Mouse (Mus musculus) intestine, postnatal 0 days (tissue): ENCODE data around the gene N4bp3. TPM values are rescaled to one million over a fixed set of nuclear protein-coding genes. Genes with fewer than 3 reads are reported as not detected.

ENCODE experiments used
- ATAC-seq: fragments of 200-750 bp; cut with Nextera tagmentation; 2 replicates; pipeline ENCODE4 v1.8.0; 2017; ENCODE audit warnings: mild to moderate bottlenecking, moderate TSS enrichment, moderate library complexity
- H3K27ac ChIP-seq: fragments of 300-500 bp; sonication (generic); 2 replicates; pipeline ENCODE4 v1.5.1; 2014; ENCODE audit warnings: mild to moderate bottlenecking, low read depth, low read length, moderate library complexity
- H3K27me3 ChIP-seq: fragments of 300-500 bp; sonication (generic); replicated peaks from 2 replicates; pipeline ENCODE4 v1.6.1; 2014; ENCODE audit warnings: low read length, mixed read lengths; ENCODE audit not compliant: control insufficient read depth, insufficient read depth
- H3K36me3 ChIP-seq: fragments of 300-500 bp; sonication (generic); 2 replicates; pipeline ENCODE4 v1.6.1; 2014; ENCODE audit warnings: mild to moderate bottlenecking, moderate library complexity; ENCODE audit not compliant: control insufficient read depth, insufficient read depth
- H3K4me1 ChIP-seq: fragments of 300-500 bp; sonication (generic); replicated peaks from 2 replicates; pipeline ENCODE4 v1.6.1; 2014; ENCODE audit warnings: antibody characterized with exemption, low read length, mixed read lengths; ENCODE audit not compliant: control insufficient read depth, insufficient read depth
- H3K4me2 ChIP-seq: fragments of 300-500 bp; sonication (generic); replicated peaks from 2 replicates; pipeline ENCODE4 v1.6.1; 2014; ENCODE audit warnings: low read depth, mild to moderate bottlenecking, moderate library complexity
- H3K4me3 ChIP-seq: fragments of 300-500 bp; sonication (generic); 2 replicates; pipeline ENCODE4 v1.5.1; 2014; ENCODE audit warnings: low read depth, low read length
- H3K9ac ChIP-seq: fragments of 300-500 bp; sonication (generic); 2 replicates; pipeline ENCODE4 v1.6.1; 2014; ENCODE audit warnings: mild to moderate bottlenecking, low read depth, low read length
- H3K9me3 ChIP-seq: fragments of 300-500 bp; sonication (generic); 2 replicates; pipeline ENCODE4 v1.6.1; 2016; ENCODE audit warnings: mixed run types; ENCODE audit not compliant: control insufficient read depth
- CTCF ChIP-seq: sonication (generic); IDR thresholded peaks from 2 replicates; pipeline ENCODE4 v1.5.1; 2016; ENCODE audit warnings: low read depth, mild to moderate bottlenecking, control low read depth, antibody characterized with exemption, moderate library complexity
- WGBS: fragments of 180-500 bp; shearing (Covaris S2); extraction: QIAGEN DNeasy Blood & Tissue Kit; methylation state at CpG from one replicate; pipeline ENCODE4 v1.1.7; 2014; 5-methylcytosine and 5-hydroxymethylcytosine counted together
- polyA plus RNA-seq: library from polyadenylated mRNA; unstranded; fragments of >200 nt; fragmentation: Nextera tagmentation; extraction: Ambion mirVana; gene quantifications from 2 replicates; pipeline ENCODE4 v1.2.1, GENCODE M21; 2015

N4bp3 gene
- polyA plus RNA-seq, 1 experiment from 2014 or later: 8.8 TPM

DNA sequence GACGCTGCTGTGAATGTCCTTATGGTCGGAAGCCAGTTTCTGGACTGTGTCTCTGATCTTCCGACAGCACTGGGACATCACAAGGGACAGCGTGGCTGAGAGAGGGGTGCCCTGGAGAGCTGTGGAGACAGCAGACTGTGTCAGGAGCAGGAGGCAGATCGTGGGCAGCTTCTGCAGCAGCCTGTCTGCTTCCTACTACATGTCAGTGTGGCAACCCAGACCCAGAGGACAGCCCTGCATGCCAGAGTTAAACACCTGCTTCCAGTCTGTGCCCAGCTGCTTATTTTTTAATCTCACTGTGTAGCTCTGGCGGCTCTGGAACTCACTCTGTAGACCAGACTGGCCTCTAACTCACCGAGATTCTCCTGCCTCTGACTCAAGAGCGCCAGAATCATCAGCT lies 22.7 kb downstream of the N4bp3 start:
- Histone ChIP-seq H3K4me2 (no peak overlapping the region), H3K36me3 (peaks cover 40% of the 10 kb centered on the region), H3K27ac (no peak overlapping the region), H3K4me3 (no peak overlapping the region), H3K9me3 (no peaks in the 10 kb centered on the region), H3K4me1 (no peaks in the 10 kb centered on the region), H3K9ac (no peak overlapping the region), H3K27me3 (no peaks in the 10 kb centered on the region)
- TF ChIP-seq CTCF: no peak
- 91% methylated on average over 8 of the region's 8 CpGs for WGBS
- ATAC-seq: no peak

DNA sequence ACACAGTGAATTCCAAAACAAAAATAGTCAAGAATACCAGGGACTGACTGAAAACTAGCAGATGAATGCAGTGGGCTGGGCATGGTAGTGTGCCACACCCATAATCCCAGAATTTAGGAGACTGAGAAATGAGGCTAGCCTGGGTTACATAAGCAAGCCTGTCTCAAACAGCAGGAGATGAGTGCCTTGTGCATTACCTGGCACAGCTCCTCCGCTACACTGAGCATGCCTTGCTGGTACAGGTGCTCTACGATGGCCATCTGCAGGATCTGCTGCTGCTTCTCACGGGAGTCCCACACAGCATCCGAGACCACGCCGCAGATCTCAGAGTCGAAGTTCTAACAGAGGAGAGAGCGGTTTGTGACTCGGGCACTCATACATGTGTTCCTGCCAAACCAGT lies 23.2 kb downstream of the N4bp3 start:
- H3K36me3 ChIP-seq: peaks cover 44% of the 10 kb centered on the region
- 91% methylated on average over 9 of the region's 9 CpGs for WGBS

DNA sequence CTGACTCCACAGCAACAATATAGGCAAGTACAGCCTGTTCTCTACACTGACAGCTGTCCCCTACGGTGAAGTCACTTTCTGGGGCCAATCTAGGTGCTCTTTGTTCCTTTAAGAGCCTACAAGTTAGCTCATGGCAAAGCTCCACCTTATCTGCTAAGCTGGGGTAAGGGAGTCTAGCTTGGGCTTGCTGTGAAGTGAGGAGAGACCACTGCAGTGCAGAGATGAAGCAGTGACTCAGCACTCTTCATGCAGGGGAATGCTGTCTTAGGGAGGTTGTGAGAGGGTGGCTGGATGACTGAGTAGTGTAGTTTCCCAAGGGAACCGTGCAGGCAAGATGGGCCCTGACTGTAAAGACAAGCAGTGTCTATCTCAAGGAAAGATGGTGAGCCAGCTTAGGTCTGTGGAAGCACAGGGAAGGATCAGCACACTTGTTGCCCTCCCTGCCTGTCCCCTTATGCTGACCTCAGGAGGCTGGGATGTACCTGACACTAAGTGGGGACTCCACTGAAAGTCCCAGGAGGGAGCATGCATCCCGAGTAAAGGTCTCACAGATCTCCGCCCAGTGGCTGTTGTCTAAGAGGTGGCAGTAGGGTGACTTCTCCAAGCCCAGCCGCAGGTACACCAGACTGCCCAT lies 25.3 kb downstream of the N4bp3 start:
- WGBS: 76% methylated on average over 5 of the region's 5 CpGs
- Histone ChIP-seq H3K4me2 (no peak overlapping the region), H3K9ac (no peak overlapping the region), H3K27ac (no peak overlapping the region), H3K36me3 (peaks cover 45% of the 10 kb centered on the region), H3K9me3 (no peaks in the 10 kb centered on the region), H3K4me1 (no peaks in the 10 kb centered on the region), H3K4me3 (no peak overlapping the region), H3K27me3 (no peaks in the 10 kb centered on the region)
- no peak for TF ChIP-seq CTCF
- ATAC-seq: no peak

More for the DNA sequence above, 23.2 kb downstream of the N4bp3 start:
- H3K4me1 ChIP-seq: no peaks in the 10 kb centered on the region
- no peaks in the 10 kb centered on the region for H3K9me3 ChIP-seq
- H3K27me3 ChIP-seq: no peaks in the 10 kb centered on the region
- no peak overlapping the region for H3K27ac ChIP-seq
- ATAC-seq: no peak
- no peak overlapping the region for H3K9ac ChIP-seq
- H3K4me3 ChIP-seq: no peak overlapping the region
- TF ChIP-seq CTCF: no peak
- H3K4me2 ChIP-seq: no peak overlapping the region

DNA sequence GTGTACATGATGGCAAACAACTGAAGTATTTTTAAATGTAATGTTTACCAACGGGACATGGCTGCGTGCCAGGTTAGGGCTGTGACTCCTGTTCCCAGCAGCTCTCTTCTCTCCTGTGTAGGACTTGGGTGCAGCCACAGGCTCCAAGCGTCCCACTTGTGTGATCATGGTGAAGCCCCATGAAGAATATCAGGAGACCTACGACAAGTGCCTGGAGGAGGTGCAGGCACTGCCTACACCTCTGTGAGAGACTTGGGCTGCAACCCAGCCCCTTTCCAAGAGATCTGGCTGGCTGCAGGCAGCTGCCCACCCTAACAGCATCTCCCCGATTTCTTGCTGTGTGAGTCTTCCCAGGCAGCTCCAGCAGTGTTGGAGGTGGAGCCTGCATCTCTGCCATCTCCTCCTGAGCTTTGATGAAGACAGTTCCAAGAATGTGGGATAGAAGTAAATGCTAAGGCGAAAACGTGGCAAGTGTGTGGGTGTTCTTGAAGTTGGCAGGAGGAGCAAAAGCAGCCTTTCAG lies 27.6 kb downstream of the N4bp3 start:
- Histone ChIP-seq H3K36me3 (peaks cover 45% of the 10 kb centered on the region), H3K4me3 (no peak overlapping the region), H3K9ac (no peak overlapping the region), H3K4me2 (no peak overlapping the region), H3K27ac (no peak overlapping the region; the same call in 1 of the 2 replicates), H3K4me1 (no peaks in the 10 kb centered on the region), H3K9me3 (no peaks in the 10 kb centered on the region), H3K27me3 (no peaks in the 10 kb centered on the region)
- 87% methylated on average over 7 of the region's 7 CpGs for WGBS
- ATAC-seq: no peak
- no peak for TF ChIP-seq CTCF

- Histone ChIP-seq H3K27ac (no peak overlapping the region), H3K4me2 (no peak overlapping the region), H3K9me3 (no peaks in the 10 kb centered on the region), H3K36me3 (peaks cover 44% of the 10 kb centered on the region), H3K4me3 (no peak overlapping the region), H3K27me3 (no peaks in the 10 kb centered on the region), H3K9ac (no peak overlapping the region), H3K4me1 (no peaks in the 10 kb centered on the region)
- WGBS: 93% methylated on average over 2 of the region's 2 CpGs
- ATAC-seq: no peak
- no peak for TF ChIP-seq CTCF
Observed at GRCm38 (mm10) chr11:51621776-51622175, 28.9 kb downstream of the N4bp3 start.

GRCm38 (mm10) chr11:51620084-51620483 lies 30.6 kb downstream of the N4bp3 start:
- Histone ChIP-seq H3K9me3 (no peaks in the 10 kb centered on the region), H3K27me3 (no peaks in the 10 kb centered on the region), H3K27ac (peak overlapping the region; percentile 68; the same call in 1 of the 2 replicates), H3K9ac (peak overlapping the region; percentile 66), H3K4me1 (no peaks in the 10 kb centered on the region), H3K36me3 (peaks cover 28% of the 10 kb centered on the region), H3K4me2 (peak overlapping the region; percentile 85), H3K4me3 (peak overlapping the region; percentile 70)
- no peak for ATAC-seq
- no peak for TF ChIP-seq CTCF
- 0% methylated on average over 11 of the region's 11 CpGs for WGBS
